Mouse (Mus musculus) megakaryocyte, embryonic 14.5 days (primary cell): ENCODE results near the gene Adcy7. TPM values are rescaled to one million over a fixed set of nuclear protein-coding genes. Genes with fewer than 3 reads are reported as not detected.

ENCODE experiments used
- H3K27me3 ChIP-seq: replicated peaks from 2 replicates; pipeline ENCODE3; 2012; ENCODE audit warnings: inconsistent platforms
- H3K36me3 ChIP-seq: replicated peaks from 2 replicates; pipeline ENCODE3; 2012; ENCODE audit warnings: low read length, inconsistent platforms, mixed read lengths
- H3K4me1 ChIP-seq: 2 replicates; pipeline ENCODE4 v1.6.1; 2012; ENCODE audit warnings: inconsistent platforms
- H3K4me3 ChIP-seq: replicated peaks from 2 replicates; pipeline ENCODE3; 2012; ENCODE audit warnings: moderate library complexity, mild to moderate bottlenecking, inconsistent platforms
- H3K9me3 ChIP-seq: 2 replicates; pipeline ENCODE4 v1.6.1; 2012; ENCODE audit warnings: inconsistent platforms
- FLI1 ChIP-seq: IDR thresholded peaks from 2 replicates; pipeline ENCODE4 v1.6.1; 2012; ENCODE audit warnings: low read length, inconsistent platforms, mixed read lengths
- GATA1 ChIP-seq: IDR thresholded peaks from 3 replicates; pipeline ENCODE4 v1.6.1; 2012; ENCODE audit warnings: mixed read lengths, low read length, inconsistent platforms, borderline replicate concordance
- polyA plus RNA-seq: library from polyadenylated mRNA; stranded (reverse); fragments of >175 nt; gene quantifications from 2 replicates; pipeline ENCODE4 v1.2.3, GENCODE M21; 2012; ENCODE audit warnings: low replicate concordance; ENCODE audit not compliant: insufficient read depth

Gene Adcy7
- polyA plus RNA-seq, 1 experiment = 7.8 TPM

GRCm38 (mm10) chr8:88285469-88286356 lies 13.5 kb downstream of the Adcy7 start:
- Histone ChIP-seq H3K27me3 (no peaks in the 10 kb centered on the region), H3K36me3 (no peaks in the 10 kb centered on the region), H3K9me3 (no peaks in the 10 kb centered on the region), H3K4me3 (no peak overlapping the region), H3K4me1 (peaks cover 89% of the 10 kb centered on the region)
- no peak for TF ChIP-seq GATA1
- TF ChIP-seq FLI1 = no peak

- Histone ChIP-seq H3K36me3 (no peaks in the 10 kb centered on the region), H3K9me3 (no peaks in the 10 kb centered on the region), H3K27me3 (no peaks in the 10 kb centered on the region), H3K4me3 (no peak overlapping the region), H3K4me1 (peaks cover 89% of the 10 kb centered on the region)
- no peak for TF ChIP-seq FLI1
- no peak for TF ChIP-seq GATA1
Observed at GRCm38 (mm10) chr8:88286421-88286960, 14.3 kb downstream of the Adcy7 start.

GRCm38 (mm10) chr8:88288622-88289242 lies 16.5 kb downstream of the Adcy7 start:
- H3K4me3 ChIP-seq = peak overlapping the region; percentile 86
- H3K4me1 ChIP-seq = peaks cover 92% of the 10 kb centered on the region
- H3K9me3 ChIP-seq = no peaks in the 10 kb centered on the region
- H3K27me3 ChIP-seq = no peaks in the 10 kb centered on the region
- no peak for TF ChIP-seq FLI1
- no peak for TF ChIP-seq GATA1
- no peaks in the 10 kb centered on the region for H3K36me3 ChIP-seq

GRCm38 (mm10) chr8:88289901-88290300 lies 17.7 kb downstream of the Adcy7 start:
- no peaks in the 10 kb centered on the region for H3K36me3 ChIP-seq
- H3K4me1 ChIP-seq = peaks cover 92% of the 10 kb centered on the region
- TF ChIP-seq GATA1 (no peak), FLI1 (no peak)

GRCm38 (mm10) chr8:88290326-88291304 lies 18.4 kb downstream of the Adcy7 start:
- peak overlapping the region; percentile 77 for H3K4me3 ChIP-seq
- H3K9me3 ChIP-seq = no peaks in the 10 kb centered on the region
- H3K27me3 ChIP-seq = no peaks in the 10 kb centered on the region
- peaks cover 92% of the 10 kb centered on the region for H3K4me1 ChIP-seq
- TF ChIP-seq GATA1 = no peak
- H3K36me3 ChIP-seq = peaks cover 4% of the 10 kb centered on the region

More at GRCm38 (mm10) chr8:88289901-88290300, 17.7 kb downstream of the Adcy7 start:
- H3K4me3 ChIP-seq = peak overlapping the region; percentile 7
- no peaks in the 10 kb centered on the region for H3K9me3 ChIP-seq
- no peaks in the 10 kb centered on the region for H3K27me3 ChIP-seq

- Histone ChIP-seq H3K36me3 (peaks cover 11% of the 10 kb centered on the region), H3K27me3 (no peaks in the 10 kb centered on the region), H3K4me1 (peaks cover 92% of the 10 kb centered on the region), H3K4me3 (peak overlapping the region; percentile 11), H3K9me3 (no peaks in the 10 kb centered on the region)
- TF ChIP-seq GATA1 (no peak), FLI1 (no peak)
Observed at GRCm38 (mm10) chr8:88291305-88291690, 19.1 kb downstream of the Adcy7 start.

- no peak for TF ChIP-seq FLI1
- TF ChIP-seq GATA1 = no peak
- Histone ChIP-seq H3K9me3 (no peaks in the 10 kb centered on the region), H3K27me3 (no peaks in the 10 kb centered on the region), H3K4me3 (no peak overlapping the region), H3K4me1 (peaks cover 99% of the 10 kb centered on the region), H3K36me3 (peaks cover 23% of the 10 kb centered on the region)
Observed at GRCm38 (mm10) chr8:88292926-88293325, 20.7 kb downstream of the Adcy7 start.

GRCm38 (mm10) chr8:88293590-88294356 lies 21.6 kb downstream of the Adcy7 start:
- H3K9me3 ChIP-seq = no peaks in the 10 kb centered on the region
- peaks cover 99% of the 10 kb centered on the region for H3K4me1 ChIP-seq
- peaks cover 28% of the 10 kb centered on the region for H3K36me3 ChIP-seq
- H3K4me3 ChIP-seq = peak overlapping the region; percentile 89
- TF ChIP-seq GATA1 = no peak
- TF ChIP-seq FLI1 = no peak
- no peaks in the 10 kb centered on the region for H3K27me3 ChIP-seq
